Mouse (Mus musculus) midbrain, embryonic 15.5 days (tissue): ENCODE data around the gene Myrf. TPM values are rescaled to one million over a fixed set of nuclear protein-coding genes. Genes with fewer than 3 reads are reported as not detected.

Experiments used
- ATAC-seq: fragments of 200-750 bp; cut with Nextera tagmentation; replicated peaks from 2 replicates; pipeline ENCODE4 v1.8.0; 2017; ENCODE audit warnings: moderate TSS enrichment
- H3K27ac ChIP-seq: fragments of 300-500 bp; sonication (generic); 2 replicates; pipeline ENCODE4 v1.5.1; 2015; ENCODE audit warnings: mild to moderate bottlenecking, inconsistent platforms
- H3K27me3 ChIP-seq: fragments of 300-500 bp; sonication (generic); replicated peaks from 2 replicates; pipeline ENCODE4 v1.6.1; 2015; ENCODE audit warnings: inconsistent platforms
- H3K36me3 ChIP-seq: fragments of 300-500 bp; sonication (generic); replicated peaks from 2 replicates; pipeline ENCODE4 v1.6.1; 2015; ENCODE audit warnings: inconsistent platforms
- H3K4me1 ChIP-seq: fragments of 300-500 bp; sonication (generic); 2 replicates; pipeline ENCODE4 v1.6.1; 2015; ENCODE audit warnings: inconsistent platforms
- H3K4me2 ChIP-seq: fragments of 300-500 bp; sonication (generic); 2 replicates; pipeline ENCODE4 v1.6.1; 2015; ENCODE audit warnings: inconsistent platforms, mild to moderate bottlenecking, moderate library complexity
- H3K4me3 ChIP-seq: fragments of 300-500 bp; sonication (generic); 2 replicates; pipeline ENCODE4 v1.5.1; 2015; ENCODE audit warnings: mild to moderate bottlenecking, inconsistent platforms
- H3K9ac ChIP-seq: fragments of 300-500 bp; sonication (generic); 2 replicates; pipeline ENCODE4 v1.6.1; 2015; ENCODE audit warnings: mild to moderate bottlenecking, inconsistent platforms
- H3K9me3 ChIP-seq: fragments of 300-500 bp; sonication (generic); 2 replicates; pipeline ENCODE4 v1.6.1; 2016; ENCODE audit warnings: inconsistent platforms
- WGBS: fragments of 180-500 bp; shearing (Covaris S2); methylation state at CpG from one replicate; pipeline ENCODE4 v1.1.7; 2015; ENCODE audit warnings: mixed read lengths; 5-methylcytosine and 5-hydroxymethylcytosine counted together
- polyA plus RNA-seq: library from polyadenylated mRNA; unstranded; fragments of >200 nt; fragmentation: Nextera tagmentation; extraction: Ambion mirVana; gene quantifications from 2 replicates; pipeline ENCODE4 v1.2.1, GENCODE M21; 2015

Gene Myrf
- polyA plus RNA-seq, 1 experiment from 2014 or later: 0.62 TPM

DNA sequence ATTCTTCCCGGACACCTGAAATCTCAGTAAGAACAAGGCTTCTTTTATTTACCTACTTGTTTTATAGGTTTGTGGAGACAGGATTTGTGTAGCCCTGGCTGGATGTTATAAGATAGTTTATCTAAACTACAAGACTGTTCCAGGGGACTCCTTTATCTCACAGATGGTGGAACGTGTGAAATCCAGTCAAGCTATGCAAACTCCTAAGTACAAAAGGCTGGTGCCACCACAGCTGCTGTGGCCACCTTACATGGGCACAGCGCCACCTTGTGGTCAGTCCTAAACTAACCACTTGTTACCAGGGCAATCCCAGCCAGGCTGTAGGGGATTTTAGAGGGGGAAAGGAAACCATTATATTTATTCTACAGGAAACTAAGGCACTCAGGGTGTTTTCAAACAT is 41.8 kb downstream of the Myrf start:
- Histone ChIP-seq H3K9me3 (no peaks in the 10 kb centered on the region), H3K9ac (no peak overlapping the region), H3K4me3 (no peak overlapping the region), H3K27ac (no peak overlapping the region), H3K4me1 (peaks cover 11% of the 10 kb centered on the region), H3K4me2 (no peak overlapping the region), H3K27me3 (no peaks in the 10 kb centered on the region), H3K36me3 (peaks cover 32% of the 10 kb centered on the region)
- no peak for ATAC-seq
- WGBS: 26% methylated on average over 3 of the region's 3 CpGs

DNA sequence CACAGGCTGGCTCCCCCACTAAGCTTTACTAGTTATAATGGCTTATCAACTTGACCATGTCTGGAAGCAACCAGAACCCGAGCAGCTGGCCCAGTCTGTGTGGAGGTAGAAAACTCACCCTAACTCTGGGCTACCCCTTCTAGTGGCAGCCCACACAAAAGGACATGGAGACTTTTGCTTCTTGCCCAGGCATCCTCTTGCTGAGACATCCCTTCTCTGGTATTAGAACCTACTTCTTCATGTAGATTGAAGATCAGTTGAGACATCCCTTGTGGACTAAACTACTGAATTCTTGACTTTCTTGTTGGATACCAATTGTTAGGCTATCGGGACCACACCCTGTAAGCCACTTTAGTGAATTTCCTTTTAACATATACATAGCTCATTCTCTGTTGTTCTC is 42.3 kb downstream of the Myrf start:
- peaks cover 37% of the 10 kb centered on the region for H3K36me3 ChIP-seq

DNA sequence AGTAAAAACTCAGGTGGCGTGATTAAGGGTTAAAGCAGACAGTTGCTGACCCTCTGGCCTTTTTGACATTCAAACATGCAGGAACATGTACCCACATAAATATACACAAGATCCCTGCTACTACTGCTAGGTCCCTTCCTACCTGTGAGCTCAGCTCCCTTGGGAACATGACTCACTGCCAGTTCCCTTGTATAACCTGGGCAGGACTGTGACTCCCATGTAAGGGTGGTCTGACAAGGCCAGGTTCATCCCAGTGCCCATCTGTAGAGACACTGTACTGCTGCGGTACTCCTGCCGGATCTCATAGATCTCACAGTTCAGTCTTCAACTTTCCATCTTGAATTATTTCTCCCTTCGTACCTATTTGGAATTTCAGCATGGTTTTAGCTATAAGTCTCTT is 43.4 kb downstream of the Myrf start:
- H3K4me1 ChIP-seq: 0 out of 2 replicates have a peak, but pooled peaks cover 2% of the 10 kb centered on the region
- H3K36me3 ChIP-seq: peaks cover 45% of the 10 kb centered on the region
- H3K4me2 ChIP-seq: no peak overlapping the region
- no peak overlapping the region for H3K4me3 ChIP-seq
- no peaks in the 10 kb centered on the region for H3K27me3 ChIP-seq
- WGBS: 89% methylated on average over 4 of the region's 4 CpGs
- H3K9me3 ChIP-seq: no peaks in the 10 kb centered on the region
- no peak for ATAC-seq
- H3K27ac ChIP-seq: no peak overlapping the region
- H3K9ac ChIP-seq: no peak overlapping the region

More for the DNA sequence above, 42.3 kb downstream of the Myrf start:
- H3K4me3 ChIP-seq: no peak overlapping the region
- H3K9ac ChIP-seq: no peak overlapping the region
- 89% methylated on average over 2 of the region's 2 CpGs for WGBS
- H3K4me2 ChIP-seq: no peak overlapping the region
- no peak overlapping the region for H3K27ac ChIP-seq
- peaks cover 10% of the 10 kb centered on the region for H3K4me1 ChIP-seq
- no peaks in the 10 kb centered on the region for H3K9me3 ChIP-seq
- H3K27me3 ChIP-seq: no peaks in the 10 kb centered on the region
- no peak for ATAC-seq

DNA sequence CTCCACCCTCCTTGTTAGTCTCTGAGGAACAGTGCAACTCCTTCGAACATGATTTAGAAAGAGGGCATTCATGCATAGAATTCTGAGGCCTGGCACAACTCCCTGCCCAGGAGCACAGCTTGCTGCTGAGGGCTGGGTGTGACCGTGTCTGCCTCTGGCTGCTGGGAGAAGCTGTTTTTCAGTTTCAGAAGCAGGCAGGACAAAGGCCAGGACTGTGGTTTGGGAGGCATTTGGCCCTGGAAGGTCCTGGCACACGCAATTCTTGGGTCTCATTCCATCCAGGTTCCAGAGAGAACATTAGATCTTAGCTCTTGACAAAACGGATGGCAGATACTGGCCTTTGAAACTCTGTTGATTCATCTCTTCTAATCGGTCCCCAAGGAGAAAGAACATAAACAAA is 45.3 kb downstream of the Myrf start:
- no peak for ATAC-seq
- Histone ChIP-seq H3K27ac (no peak overlapping the region), H3K4me1 (0 out of 2 replicates have a peak, but pooled peaks cover 2% of the 10 kb centered on the region), H3K9ac (no peak overlapping the region), H3K36me3 (peaks cover 49% of the 10 kb centered on the region), H3K4me3 (no peak overlapping the region), H3K27me3 (no peaks in the 10 kb centered on the region), H3K4me2 (no peak overlapping the region), H3K9me3 (no peaks in the 10 kb centered on the region)
- WGBS: 80% methylated on average over 5 of the region's 5 CpGs

DNA sequence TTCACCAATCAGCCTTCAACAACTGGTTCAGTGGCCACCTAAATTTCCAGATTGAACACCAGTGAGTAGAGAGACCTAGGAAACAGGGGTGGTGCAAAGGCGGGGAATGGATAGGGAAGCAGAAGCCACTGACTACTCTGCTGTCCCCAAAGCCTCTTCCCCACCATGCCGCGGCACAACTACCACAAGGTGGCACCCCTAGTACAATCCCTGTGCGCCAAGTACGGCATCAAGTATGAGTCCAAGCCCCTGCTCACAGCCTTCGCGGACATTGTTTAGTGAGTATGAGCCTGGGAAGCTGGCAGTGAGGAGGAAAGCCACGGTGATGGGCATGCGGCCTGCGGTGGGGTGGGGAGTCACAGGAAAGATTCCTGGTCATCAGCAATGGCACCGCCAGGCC is 46.2 kb downstream of the Myrf start:
- H3K4me2 ChIP-seq: no peak overlapping the region
- no peak overlapping the region for H3K27ac ChIP-seq
- whole genome bisulfite sequencing: 88% methylated on average over 11 of the region's 11 CpGs
- no peaks in the 10 kb centered on the region for H3K9me3 ChIP-seq
- ATAC-seq: no peak
- no peak overlapping the region for H3K9ac ChIP-seq
- peaks cover 48% of the 10 kb centered on the region for H3K36me3 ChIP-seq
- H3K4me1 ChIP-seq: 0 out of 2 replicates have a peak, but pooled peaks cover 2% of the 10 kb centered on the region
- no peak overlapping the region for H3K4me3 ChIP-seq
- no peaks in the 10 kb centered on the region for H3K27me3 ChIP-seq

DNA sequence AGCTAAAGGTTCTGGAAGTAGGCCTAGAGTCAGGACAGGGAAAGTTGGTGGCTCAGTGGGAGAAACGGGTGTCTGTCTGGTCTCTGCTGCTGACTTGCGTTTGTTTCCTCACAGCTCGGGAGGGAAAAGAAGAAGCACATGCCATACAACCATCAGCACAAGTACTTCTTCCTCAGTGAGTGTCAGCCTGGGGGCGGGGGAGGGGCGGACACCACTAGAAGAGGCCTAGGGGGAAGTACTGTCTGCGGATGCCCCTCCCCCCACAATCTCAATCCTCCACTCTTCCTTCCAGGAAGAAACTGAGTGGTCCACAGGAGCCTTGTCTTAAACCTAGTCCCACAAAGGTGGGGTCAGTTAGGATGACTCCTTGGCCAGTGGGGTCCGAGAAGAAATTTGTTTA is 49.2 kb downstream of the Myrf start:
- Histone ChIP-seq H3K4me3 (no peak overlapping the region), H3K27me3 (no peaks in the 10 kb centered on the region), H3K9me3 (no peaks in the 10 kb centered on the region), H3K4me2 (no peak overlapping the region), H3K27ac (no peak overlapping the region), H3K4me1 (peaks cover 6% of the 10 kb centered on the region), H3K9ac (no peak overlapping the region), H3K36me3 (peaks cover 58% of the 10 kb centered on the region)
- ATAC-seq: no peak
- whole genome bisulfite sequencing: 83% methylated on average over 7 of the region's 7 CpGs

DNA sequence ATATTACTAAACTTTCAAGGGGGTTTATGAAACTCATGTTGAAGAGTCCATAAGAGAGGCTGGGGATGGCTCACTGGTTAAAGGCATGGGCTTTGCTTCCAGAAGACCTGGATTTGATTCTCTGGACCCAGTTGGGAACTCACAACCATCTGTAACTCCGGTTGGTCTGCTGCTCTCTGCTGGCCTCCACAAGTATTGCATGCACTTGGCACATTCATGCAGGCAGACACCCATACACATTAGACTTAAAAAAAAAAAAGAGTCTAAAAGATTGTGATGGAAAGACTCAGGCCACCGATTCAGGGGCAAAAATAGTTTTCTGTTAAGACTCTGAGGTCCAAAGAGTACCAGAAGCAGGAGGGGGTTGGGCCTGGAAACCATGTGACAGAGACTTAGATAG is 49.8 kb downstream of the Myrf start:
- no peak for ATAC-seq
- Histone ChIP-seq H3K9ac (no peak overlapping the region), H3K4me1 (peaks cover 11% of the 10 kb centered on the region), H3K4me2 (no peak overlapping the region), H3K27ac (no peak overlapping the region), H3K4me3 (no peak overlapping the region), H3K36me3 (peaks cover 64% of the 10 kb centered on the region), H3K27me3 (no peaks in the 10 kb centered on the region), H3K9me3 (no peaks in the 10 kb centered on the region)
- 47% methylated on average over 2 of the region's 2 CpGs for WGBS

DNA sequence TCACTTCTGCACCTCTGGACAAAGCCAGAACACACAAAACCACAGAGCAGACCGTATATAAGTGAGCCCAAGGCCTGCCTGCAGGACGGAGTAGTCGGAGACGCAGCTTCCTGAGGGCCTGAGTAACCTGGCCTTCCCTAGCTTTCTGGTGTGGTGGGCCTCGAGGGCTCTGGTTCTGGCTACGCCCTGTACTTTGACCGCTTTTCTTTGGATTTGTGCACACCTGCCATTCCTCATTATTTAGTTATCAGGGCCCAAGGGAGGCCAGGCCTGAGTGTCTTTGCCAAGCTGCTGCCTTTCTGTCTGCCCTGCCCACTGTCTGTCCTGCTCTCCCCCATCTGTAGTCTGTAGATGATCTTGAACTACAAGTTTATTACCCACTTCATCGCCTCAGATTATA is 50.6 kb downstream of the Myrf start:
- ATAC-seq: no peak
- H3K4me3 ChIP-seq: no peak overlapping the region
- H3K27me3 ChIP-seq: no peaks in the 10 kb centered on the region
- no peak overlapping the region for H3K27ac ChIP-seq
- H3K36me3 ChIP-seq: peaks cover 63% of the 10 kb centered on the region
- H3K9me3 ChIP-seq: no peaks in the 10 kb centered on the region
- H3K4me2 ChIP-seq: no peak overlapping the region
- H3K4me1 ChIP-seq: peaks cover 19% of the 10 kb centered on the region
- 92% methylated on average over 8 of the region's 8 CpGs for WGBS
- H3K9ac ChIP-seq: no peak overlapping the region

DNA sequence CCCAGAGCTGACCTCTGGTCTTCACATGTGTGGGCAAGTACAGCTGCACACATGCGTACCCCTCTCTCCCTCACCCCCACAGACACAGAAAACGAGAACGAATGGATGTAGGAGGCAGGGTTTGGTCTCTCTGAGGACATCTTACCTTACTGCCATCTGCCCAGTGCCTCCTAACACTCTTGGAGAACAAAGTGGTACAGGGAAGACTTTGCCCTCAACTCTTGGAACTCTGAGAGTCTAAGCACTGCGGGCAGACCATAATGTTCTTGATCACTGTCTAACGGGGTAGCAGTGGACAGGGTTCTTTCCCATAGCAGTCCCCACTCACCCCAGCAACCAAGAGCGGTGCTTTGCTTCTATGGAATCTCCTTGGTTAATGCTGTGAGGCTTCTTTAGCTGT is 51.5 kb downstream of the Myrf start:
- Histone ChIP-seq H3K27ac (peak overlapping the region; percentile 50; the same call in 1 of the 2 replicates), H3K4me1 (peaks cover 29% of the 10 kb centered on the region), H3K27me3 (no peaks in the 10 kb centered on the region), H3K9ac (no peak overlapping the region), H3K9me3 (no peaks in the 10 kb centered on the region), H3K4me2 (no peak overlapping the region), H3K36me3 (peaks cover 54% of the 10 kb centered on the region), H3K4me3 (no peak overlapping the region)
- no peak for ATAC-seq
- 96% methylated on average over 6 of the region's 6 CpGs for WGBS

DNA sequence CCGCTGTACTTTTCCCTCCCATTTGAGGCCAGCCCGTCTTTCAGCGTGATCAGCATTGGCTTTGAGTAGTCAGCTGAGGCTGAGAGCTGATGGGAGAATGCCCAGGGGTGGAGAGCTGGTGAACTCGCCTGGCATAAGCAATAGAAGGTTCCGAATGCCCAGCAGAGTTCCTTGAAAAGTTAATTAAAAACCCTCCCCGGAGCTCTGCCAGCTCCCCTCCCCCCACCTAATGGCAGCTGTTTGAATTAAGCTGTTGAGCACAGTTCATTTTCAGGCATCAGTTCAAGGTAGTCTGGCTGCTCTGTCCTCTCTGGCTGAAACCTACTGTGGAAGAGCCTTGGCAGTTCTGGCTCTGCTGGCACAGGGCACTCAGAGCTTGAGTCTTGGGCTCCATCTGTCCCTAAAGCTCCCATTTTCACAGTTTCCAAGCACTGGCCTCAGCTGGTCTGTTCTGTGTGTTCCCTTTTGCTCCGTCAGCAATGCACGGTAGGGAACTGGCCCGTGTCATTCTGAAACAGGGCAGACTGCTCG is 52.2 kb downstream of the Myrf start:
- Histone ChIP-seq H3K4me2 (no peak overlapping the region), H3K27ac (peak overlapping the region; percentile 50; the same call in 1 of the 2 replicates), H3K4me3 (no peak overlapping the region), H3K27me3 (no peaks in the 10 kb centered on the region), H3K9ac (no peak overlapping the region), H3K36me3 (peaks cover 48% of the 10 kb centered on the region), H3K9me3 (no peaks in the 10 kb centered on the region), H3K4me1 (peaks cover 29% of the 10 kb centered on the region)
- ATAC-seq: no peak
- 67% methylated on average over 10 of the region's 10 CpGs for WGBS

DNA sequence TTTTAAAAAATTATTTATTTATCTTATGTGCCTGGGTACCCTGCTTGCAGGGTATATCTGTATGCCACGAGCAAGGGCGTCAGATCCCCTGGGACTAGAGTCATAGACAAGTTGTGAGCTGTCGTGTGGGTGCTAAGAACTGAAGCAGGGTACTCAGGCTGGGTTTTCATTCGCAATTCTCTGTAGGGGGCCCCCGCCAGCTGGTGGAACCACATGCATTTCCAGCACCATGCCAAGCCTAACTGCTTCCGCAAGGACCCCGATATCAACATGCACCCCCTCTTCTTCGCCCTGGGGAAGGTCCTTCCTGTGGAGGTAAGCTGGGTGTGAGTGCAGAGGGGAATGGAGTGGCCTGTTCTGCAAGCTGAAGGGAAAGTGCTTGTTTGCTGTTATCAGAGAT is 54.0 kb downstream of the Myrf start:
- no peak for ATAC-seq
- Histone ChIP-seq H3K4me3 (no peak overlapping the region), H3K4me1 (peaks cover 32% of the 10 kb centered on the region), H3K9me3 (no peaks in the 10 kb centered on the region), H3K36me3 (peaks cover 34% of the 10 kb centered on the region), H3K9ac (no peak overlapping the region), H3K27me3 (no peaks in the 10 kb centered on the region), H3K27ac (no peak overlapping the region), H3K4me2 (no peak overlapping the region)
- 95% methylated on average over 8 of the region's 8 CpGs for WGBS

DNA sequence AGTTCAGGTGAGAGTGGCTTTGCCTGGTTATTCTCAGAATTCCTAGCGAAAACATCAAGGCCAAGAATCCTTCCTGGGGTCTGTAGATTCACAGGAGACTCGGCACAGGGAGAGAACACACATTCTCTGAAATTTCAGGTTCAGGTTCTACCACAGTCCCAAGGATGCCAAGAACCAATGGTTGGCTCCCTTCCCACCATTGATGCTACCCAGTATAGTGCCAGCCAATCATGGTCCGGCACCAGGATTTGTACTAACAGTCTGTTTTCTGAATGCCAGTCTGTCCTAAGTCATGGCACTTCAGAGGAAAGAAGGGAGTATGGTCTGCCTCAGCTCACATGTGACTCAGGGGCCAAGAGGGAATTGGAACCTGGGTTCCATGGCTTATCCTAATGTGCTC is 54.7 kb downstream of the Myrf start:
- Histone ChIP-seq H3K27ac (no peak overlapping the region), H3K4me3 (no peak overlapping the region), H3K36me3 (peaks cover 29% of the 10 kb centered on the region), H3K9ac (no peak overlapping the region; the same call in 1 of the 2 replicates), H3K4me1 (peaks cover 32% of the 10 kb centered on the region), H3K27me3 (no peaks in the 10 kb centered on the region), H3K4me2 (no peak overlapping the region), H3K9me3 (no peaks in the 10 kb centered on the region)
- WGBS: 95% methylated on average over 3 of the region's 3 CpGs
- ATAC-seq: no peak

DNA sequence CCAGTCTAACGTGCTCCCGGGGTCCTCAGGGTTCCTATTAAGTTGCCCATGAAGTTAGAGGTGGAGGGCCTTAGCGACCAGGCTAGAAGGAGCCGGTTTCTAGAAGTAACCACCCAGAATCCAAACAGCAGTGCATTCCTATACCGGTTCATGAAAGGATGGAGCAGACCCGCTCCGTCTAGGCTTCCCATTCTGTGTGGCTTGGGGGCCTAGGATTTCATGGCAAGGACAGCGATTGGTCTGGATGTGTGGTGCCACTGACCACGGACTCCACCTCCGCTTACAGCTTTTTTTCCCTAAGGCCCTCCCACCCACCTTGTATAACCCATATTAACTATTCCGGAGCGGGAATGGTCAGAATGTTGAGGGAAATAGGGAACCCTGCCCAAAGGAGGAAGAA is 56.5 kb downstream of the Myrf start:
- Histone ChIP-seq H3K4me1 (peaks cover 32% of the 10 kb centered on the region), H3K4me3 (peak overlapping the region; percentile 84), H3K4me2 (peak overlapping the region; percentile 66), H3K36me3 (peaks cover 18% of the 10 kb centered on the region), H3K27me3 (no peaks in the 10 kb centered on the region), H3K27ac (peak overlapping the region; percentile 93), H3K9me3 (no peaks in the 10 kb centered on the region), H3K9ac (peak overlapping the region; percentile 96)
- peak; percentile 29 for ATAC-seq
- 3% methylated on average over 12 of the region's 12 CpGs for WGBS
